Mouse (Mus musculus): ENCODE measurements around the gene Wdr18. TPM values are rescaled to one million over a fixed set of nuclear protein-coding genes. Genes with fewer than 3 reads are reported as not detected.

The Wdr18 gene
- polyA plus RNA-seq (2012; ENCODE audit: insufficient read depth, low replicate concordance), result 22.2 and 23.8 TPM in 2 replicates

DNA sequence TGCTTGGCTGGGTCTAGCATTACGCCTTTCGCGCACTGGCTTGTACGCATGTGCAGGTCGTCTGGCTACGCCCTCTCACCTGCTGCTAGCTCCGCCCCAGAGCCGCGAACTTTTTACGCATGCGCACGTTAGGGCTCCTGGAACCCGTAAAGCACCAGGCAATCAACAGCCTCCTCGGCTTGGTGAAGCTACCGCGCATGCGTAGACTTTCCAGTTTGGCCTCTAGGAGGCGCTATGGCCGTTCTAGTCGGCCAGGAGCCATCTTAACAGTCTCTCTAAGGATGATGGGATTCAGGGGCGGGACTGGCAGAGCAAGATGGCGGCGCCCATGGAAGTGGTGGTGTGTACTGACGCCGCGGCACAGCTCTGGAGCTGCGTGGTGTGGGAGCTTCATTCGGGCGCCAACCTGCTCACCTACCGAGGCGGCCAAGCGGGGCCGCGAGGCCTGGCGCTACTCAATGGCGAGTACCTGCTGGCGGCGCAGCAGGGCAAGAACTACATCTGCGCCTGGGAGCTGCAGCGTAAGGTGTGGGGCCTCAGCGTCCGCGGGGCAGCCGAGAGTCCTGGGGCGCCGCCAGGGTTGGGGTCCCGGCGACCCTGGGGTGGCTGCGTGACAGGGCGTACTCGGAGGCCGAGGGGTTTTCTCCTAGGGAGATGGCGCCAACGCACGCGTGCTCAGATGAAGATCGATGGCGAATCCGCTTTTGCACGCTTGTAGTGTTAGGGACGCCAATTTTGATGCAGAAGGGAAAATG lies at the start of gene Wdr18:
Gene Wdr18, plus strand, starts transcription at position 306 of the 755 bp plus-strand sequence.
- Histone ChIP-seq H3K36me3 (replicated peaks; ENCODE audit: low read length) (peaks cover 33% of the 10 kb centered on the region), H3K4me3 (replicated peaks) (peak within 1 kb of the TSS; percentile 97), H3K4me1 (peaks cover 54% of the 10 kb centered on the region), H3K27me3 (replicated peaks) (no peaks in the 10 kb centered on the region), H3K9me3 (no peaks in the 10 kb centered on the region)
- TF ChIP-seq FLI1 (IDR thresholded peaks at IDR 0.05; ENCODE audit: low read length) (no peak), GATA1 (IDR thresholded peaks at IDR 0.05; ENCODE audit: borderline replicate concordance, low read length) (no peak)

DNA sequence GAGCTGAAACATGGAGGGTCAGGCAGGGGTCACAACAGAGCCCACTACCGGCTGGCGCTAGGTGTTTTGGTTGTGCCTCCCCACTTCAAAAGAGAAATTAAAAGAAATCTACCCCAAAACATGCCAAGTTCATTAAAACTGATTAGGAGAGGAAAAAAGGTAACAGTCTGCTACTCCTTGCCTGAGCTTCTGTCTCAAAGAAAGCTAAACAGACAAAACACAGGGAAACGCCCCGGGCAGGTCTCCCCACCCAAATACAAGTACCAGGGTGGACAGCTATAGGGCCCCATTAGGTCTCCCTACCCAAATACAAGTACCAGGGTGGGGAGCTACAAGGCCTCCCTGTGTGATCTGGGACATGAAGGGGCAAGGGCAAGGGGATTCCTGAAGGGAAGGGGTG lies 49.4 kb upstream of the Wdr18 start, which contains the start of gene Gm26602:
Gene Gm26602, plus strand, starts transcription at position 301 of the 400 bp plus-strand sequence.
- peaks cover 80% of the 10 kb centered on the region for H3K4me1 ChIP-seq
- peak within 1 kb of the TSS; percentile 94 for H3K4me3 ChIP-seq (replicated peaks)
- H3K27me3 ChIP-seq (replicated peaks), result no peaks in the 10 kb centered on the region
- peaks cover 73% of the 10 kb centered on the region for H3K36me3 ChIP-seq (replicated peaks; ENCODE audit: low read length)
- no peaks in the 10 kb centered on the region for H3K9me3 ChIP-seq
- no peak for TF ChIP-seq GATA1 (IDR thresholded peaks at IDR 0.05; ENCODE audit: borderline replicate concordance, low read length)
- TF ChIP-seq FLI1 (IDR thresholded peaks at IDR 0.05; ENCODE audit: low read length), result no peak

DNA sequence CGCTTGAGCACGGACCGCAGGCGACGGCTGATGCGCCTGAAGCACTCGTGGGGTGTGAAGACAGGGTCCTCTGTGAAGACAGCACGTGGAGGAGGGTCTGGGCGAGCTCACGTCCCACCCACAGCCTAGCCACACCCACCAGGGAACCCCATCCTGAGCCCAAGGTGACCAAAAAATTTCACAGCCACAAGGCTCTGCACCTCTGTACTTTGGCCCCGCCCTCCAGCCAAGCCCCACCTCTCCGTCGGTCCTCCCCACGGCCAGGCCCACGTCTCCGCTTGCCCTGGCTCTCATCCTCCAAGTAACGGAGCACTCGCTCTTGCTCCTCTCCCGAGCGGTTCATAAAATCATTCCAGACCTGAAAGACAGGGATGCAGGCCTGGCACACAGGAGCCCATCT lies 47.5 kb upstream of the Wdr18 start:
- H3K9me3 ChIP-seq, result no peaks in the 10 kb centered on the region
- TF ChIP-seq FLI1 (IDR thresholded peaks at IDR 0.05; ENCODE audit: low read length) (no peak), GATA1 (IDR thresholded peaks at IDR 0.05; ENCODE audit: borderline replicate concordance, low read length) (no peak)
- H3K4me3 ChIP-seq (replicated peaks), result peak overlapping the region; percentile 56
- H3K36me3 ChIP-seq (replicated peaks; ENCODE audit: low read length), result peaks cover 55% of the 10 kb centered on the region
- peaks cover 78% of the 10 kb centered on the region for H3K4me1 ChIP-seq
- H3K27me3 ChIP-seq (replicated peaks), result no peaks in the 10 kb centered on the region

DNA sequence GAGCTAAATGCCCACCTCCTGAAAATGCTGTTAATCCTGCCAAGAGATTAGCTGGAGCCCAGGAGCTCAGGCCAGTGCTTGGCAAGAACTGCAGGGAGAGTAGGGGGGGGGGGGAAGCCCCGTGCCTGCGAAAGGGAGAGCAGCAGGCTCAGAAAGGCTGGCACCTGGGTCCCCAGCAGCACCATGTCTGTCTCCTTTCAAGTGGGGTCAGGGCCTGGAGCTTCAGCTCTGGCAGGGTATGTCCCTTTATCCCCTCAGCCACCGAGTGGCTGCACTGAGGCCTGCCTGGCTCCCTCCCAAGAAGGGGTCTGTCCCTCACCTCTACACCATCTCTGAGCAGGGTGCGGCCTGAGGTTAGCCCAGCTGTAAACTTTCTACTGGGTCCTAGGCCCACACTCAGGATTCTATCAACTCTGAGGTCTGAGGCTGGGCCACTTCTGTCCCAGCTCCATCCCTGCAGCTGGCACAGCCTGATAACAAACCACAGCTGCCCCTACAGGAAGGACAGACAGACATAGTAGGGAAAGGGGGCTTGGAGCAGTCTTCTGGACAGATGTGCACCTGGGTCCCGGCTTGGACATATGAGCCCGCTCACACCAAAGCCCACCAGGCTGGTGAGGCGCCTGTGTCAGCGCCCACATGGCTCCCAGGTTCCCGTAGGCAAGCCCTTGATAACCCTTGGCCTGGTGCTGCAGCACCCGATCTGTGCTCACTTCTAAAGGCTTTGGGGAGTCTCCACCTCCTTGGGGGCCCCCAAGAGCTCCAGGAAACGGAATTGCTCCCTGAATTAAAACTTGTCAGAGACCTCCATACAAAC lies 45.6 kb upstream of the Wdr18 start:
- H3K4me3 ChIP-seq (replicated peaks), result peak overlapping the region; percentile 98
- peaks cover 91% of the 10 kb centered on the region for H3K4me1 ChIP-seq
- H3K27me3 ChIP-seq (replicated peaks), result no peaks in the 10 kb centered on the region
- no peaks in the 10 kb centered on the region for H3K9me3 ChIP-seq
- peaks cover 52% of the 10 kb centered on the region for H3K36me3 ChIP-seq (replicated peaks; ENCODE audit: low read length)
- peak; percentile 75; the same call in 1 of the 3 replicates for TF ChIP-seq GATA1 (IDR thresholded peaks at IDR 0.05; ENCODE audit: borderline replicate concordance, low read length)
- no peak for TF ChIP-seq FLI1 (IDR thresholded peaks at IDR 0.05; ENCODE audit: low read length)

- Histone ChIP-seq H3K27me3 (replicated peaks) (peaks cover 2% of the 10 kb centered on the region), H3K4me3 (replicated peaks) (peak overlapping the region; percentile 98), H3K4me1 (peaks cover 90% of the 10 kb centered on the region), H3K36me3 (replicated peaks; ENCODE audit: low read length) (peaks cover 45% of the 10 kb centered on the region), H3K9me3 (no peaks in the 10 kb centered on the region)
- no peak for TF ChIP-seq FLI1 (IDR thresholded peaks at IDR 0.05; ENCODE audit: low read length)
- no peak for TF ChIP-seq GATA1 (IDR thresholded peaks at IDR 0.05; ENCODE audit: borderline replicate concordance, low read length)
Observed at GRCm38 (mm10) chr10:79914948-79915596, 44.9 kb upstream of the Wdr18 start.

GRCm38 (mm10) chr10:79916081-79916480 lies 43.9 kb upstream of the Wdr18 start:
- Histone ChIP-seq H3K9me3 (no peaks in the 10 kb centered on the region), H3K36me3 (replicated peaks; ENCODE audit: low read length) (peaks cover 37% of the 10 kb centered on the region), H3K4me1 (peaks cover 90% of the 10 kb centered on the region), H3K27me3 (replicated peaks) (peaks cover 12% of the 10 kb centered on the region), H3K4me3 (replicated peaks) (peak overlapping the region; percentile 98)
- TF ChIP-seq GATA1 (IDR thresholded peaks at IDR 0.05; ENCODE audit: borderline replicate concordance, low read length) (no peak), FLI1 (IDR thresholded peaks at IDR 0.05; ENCODE audit: low read length) (no peak)

GRCm38 (mm10) chr10:79916808-79917531 lies 43.0 kb upstream of the Wdr18 start, which contains the start of gene Kiss1r:
TSS of gene Kiss1r (plus strand) at chr10:79916971.
- Histone ChIP-seq H3K4me1 (peaks cover 89% of the 10 kb centered on the region), H3K4me3 (replicated peaks) (peak within 1 kb of the TSS; percentile 98), H3K36me3 (replicated peaks; ENCODE audit: low read length) (peaks cover 35% of the 10 kb centered on the region), H3K27me3 (replicated peaks) (peaks cover 19% of the 10 kb centered on the region), H3K9me3 (0 out of 2 replicates have a peak, but pooled peaks cover 6% of the 10 kb centered on the region)
- TF ChIP-seq FLI1 (IDR thresholded peaks at IDR 0.05; ENCODE audit: low read length) (no peak), GATA1 (IDR thresholded peaks at IDR 0.05; ENCODE audit: borderline replicate concordance, low read length) (no peak)

GRCm38 (mm10) chr10:79917532-79918100 lies 42.3 kb upstream of the Wdr18 start:
- H3K9me3 ChIP-seq, result 0 out of 2 replicates have a peak, but pooled peaks cover 6% of the 10 kb centered on the region
- H3K27me3 ChIP-seq (replicated peaks), result peaks cover 19% of the 10 kb centered on the region
- H3K4me1 ChIP-seq, result peaks cover 87% of the 10 kb centered on the region
- TF ChIP-seq FLI1 (IDR thresholded peaks at IDR 0.05; ENCODE audit: low read length), result no peak
- H3K36me3 ChIP-seq (replicated peaks; ENCODE audit: low read length), result peaks cover 35% of the 10 kb centered on the region
- peak overlapping the region; percentile 98 for H3K4me3 ChIP-seq (replicated peaks)
